Mouse (Mus musculus) MEL (cell line): ENCODE measurements around the gene Armc7. TPM values are rescaled to one million over a fixed set of nuclear protein-coding genes. Genes with fewer than 3 reads are reported as not detected.
A peak's percentile ranks its signal among the peaks of the same experiment; 100 is the strongest.

Experiments
- DNase-seq: peaks from one replicate; pipeline ENCODE4 v3.0.0; 2011; ENCODE audit warnings: low read depth, low spot score
- H3K27ac ChIP-seq: 2 replicates; pipeline ENCODE4 v1.5.1; 2012; ENCODE audit warnings: low read depth, mild to moderate bottlenecking, control low read depth, low read length, moderate library complexity; ENCODE audit not compliant: control insufficient read depth
- H3K27me3 ChIP-seq, 2 experiments: fragments of 150-350 bp in 1 of 2; sonication (generic) in 1 of 2; 2 replicates each; pipeline ENCODE4 v1.6.1; 2012; ENCODE audit warnings: low read length in 2 of 2, mild to moderate bottlenecking in 2 of 2, improper control_type of control experiment in 1 of 2, moderate library complexity in 1 of 2; ENCODE audit not compliant: insufficient read depth in 2 of 2, control insufficient read depth in 1 of 2
- H3K36me3 ChIP-seq, 2 experiments: 2 replicates each; pipeline ENCODE4 v1.6.1; 2012 to 2014; ENCODE audit warnings: low read length in 2 of 2, improper control_type of control experiment in 1 of 2, inconsistent platforms in 1 of 2, mild to moderate bottlenecking in 1 of 2; ENCODE audit not compliant: insufficient read depth in 2 of 2, control insufficient read depth in 1 of 2
- H3K4me1 ChIP-seq, 2 experiments: fragments of 150-350 bp in 1 of 2; sonication (generic) in 1 of 2; 2 replicates each; pipeline ENCODE4 v1.6.1; 2012; ENCODE audit warnings: low read length in 2 of 2, improper control_type of control experiment in 1 of 2, mild to moderate bottlenecking in 1 of 2; ENCODE audit not compliant: insufficient read depth in 2 of 2, control insufficient read depth in 1 of 2
- H3K4me3 ChIP-seq, 2 experiments: fragments of 150-350 bp in 1 of 2; sonication (generic) in 1 of 2; 2 replicates each; pipeline ENCODE4 v1.5.1; 2012; ENCODE audit warnings: low read depth in 2 of 2, low read length in 2 of 2, mild to moderate bottlenecking in 2 of 2, moderate library complexity in 2 of 2, control low read depth in 1 of 2, improper control_type of control experiment in 1 of 2; ENCODE audit not compliant: control insufficient read depth in 1 of 2, insufficient read depth in 1 of 2
- H3K79me2 ChIP-seq: 2 replicates; pipeline ENCODE4 v1.6.1; 2012; ENCODE audit warnings: mild to moderate bottlenecking, low read length, moderate library complexity; ENCODE audit not compliant: control insufficient read depth, poor library complexity, insufficient read depth
- H3K9ac ChIP-seq: 2 replicates; pipeline ENCODE4 v1.6.1; 2012; ENCODE audit warnings: low read depth, mild to moderate bottlenecking, control low read depth, low read length, moderate library complexity; ENCODE audit not compliant: control insufficient read depth, poor library complexity, severe bottlenecking
- H3K9me3 ChIP-seq: fragments of 150-350 bp; sonication (generic); replicated peaks from 2 replicates; pipeline ENCODE4 v1.6.1; 2012; ENCODE audit warnings: mild to moderate bottlenecking, low read length, improper control_type of control experiment, moderate library complexity; ENCODE audit not compliant: insufficient read depth
- CHD1 ChIP-seq: IDR thresholded peaks from 2 replicates; pipeline ENCODE4 v1.6.1; 2012; ENCODE audit warnings: low read depth, mild to moderate bottlenecking, inconsistent platforms, low read length, improper control_type of control experiment
- CHD2 ChIP-seq: IDR thresholded peaks from 2 replicates; pipeline ENCODE4 v1.6.1; 2011; ENCODE audit warnings: low read length, improper control_type of control experiment
- ELF1 ChIP-seq: IDR thresholded peaks from 2 replicates; pipeline ENCODE4 v1.6.1; 2014; ENCODE audit warnings: low read depth, mild to moderate bottlenecking, inconsistent platforms, low read length, improper control_type of control experiment, moderate library complexity
- ETS1 ChIP-seq: IDR thresholded peaks from 2 replicates; pipeline ENCODE4 v1.6.1; 2012; ENCODE audit warnings: low read depth, mild to moderate bottlenecking, inconsistent platforms, low read length, improper control_type of control experiment, moderate library complexity
- GATA1 ChIP-seq: IDR thresholded peaks from 2 replicates; pipeline ENCODE4 v1.6.1; 2011; ENCODE audit warnings: low read depth, low read length, improper control_type of control experiment
- HCFC1 ChIP-seq: IDR thresholded peaks from 2 replicates; pipeline ENCODE4 v1.6.1; 2012; ENCODE audit warnings: low read depth, mild to moderate bottlenecking, inconsistent platforms, low read length, improper control_type of control experiment, moderate library complexity
- KAT2A ChIP-seq: conservative IDR thresholded peaks from 2 replicates; pipeline ENCODE4 v1.6.1; 2012; ENCODE audit warnings: low read depth, low read length, improper control_type of control experiment, inconsistent platforms
- MAX ChIP-seq: IDR thresholded peaks from 2 replicates; pipeline ENCODE4 v1.6.1; 2011; ENCODE audit warnings: low read length, improper control_type of control experiment
- MAZ ChIP-seq: IDR thresholded peaks from 2 replicates; pipeline ENCODE4 v1.6.1; 2012; ENCODE audit warnings: low read depth, mild to moderate bottlenecking, inconsistent platforms, low read length, improper control_type of control experiment
- MEF2A ChIP-seq: IDR thresholded peaks from 2 replicates; pipeline ENCODE4 v1.6.1; 2014; ENCODE audit warnings: low read depth, mild to moderate bottlenecking, inconsistent platforms, low read length, improper control_type of control experiment; ENCODE audit not compliant: poor library complexity, insufficient replicate concordance, severe bottlenecking; ENCODE audit errors: extremely low read depth
- MXI1 ChIP-seq: IDR thresholded peaks from 2 replicates; pipeline ENCODE4 v1.6.1; 2011; ENCODE audit warnings: mild to moderate bottlenecking, low read depth, low read length, improper control_type of control experiment
- MYC ChIP-seq: IDR thresholded peaks from 2 replicates; pipeline ENCODE4 v1.6.1; 2011; ENCODE audit warnings: low read depth, mild to moderate bottlenecking, low read length, improper control_type of control experiment, moderate library complexity
- NELFE ChIP-seq: IDR thresholded peaks from 2 replicates; pipeline ENCODE4 v1.6.1; 2011; ENCODE audit warnings: low read depth, low read length, improper control_type of control experiment
- NRF1 ChIP-seq: IDR thresholded peaks from 2 replicates; pipeline ENCODE4 v1.6.1; 2014; ENCODE audit warnings: low read depth, mild to moderate bottlenecking, inconsistent platforms, low read length, improper control_type of control experiment, moderate library complexity; ENCODE audit not compliant: poor library complexity, insufficient read depth, severe bottlenecking
- POLR2A ChIP-seq, 2 experiments: IDR thresholded peaks; 2 replicates each; pipeline ENCODE4 v1.6.1; 2011 to 2012; ENCODE audit warnings: low read length in 2 of 2, mild to moderate bottlenecking in 2 of 2, control low read depth in 1 of 2, improper control_type of control experiment in 1 of 2, low read depth in 1 of 2, moderate library complexity in 1 of 2; ENCODE audit not compliant: control insufficient read depth in 1 of 2, insufficient read depth in 1 of 2, poor library complexity in 1 of 2
- POLR2AphosphoS2 ChIP-seq: IDR thresholded peaks from 2 replicates; pipeline ENCODE4 v1.6.1; 2011; ENCODE audit warnings: low read length, improper control_type of control experiment
- RCOR1 ChIP-seq: IDR thresholded peaks from 2 replicates; pipeline ENCODE4 v1.6.1; 2012; ENCODE audit warnings: low read depth, mild to moderate bottlenecking, inconsistent platforms, low read length, improper control_type of control experiment
- SIN3A ChIP-seq: IDR thresholded peaks from 2 replicates; pipeline ENCODE4 v1.6.1; 2012; ENCODE audit warnings: low read length, improper control_type of control experiment, inconsistent platforms
- SMC3 ChIP-seq: IDR thresholded peaks from 2 replicates; pipeline ENCODE4 v1.6.1; 2011; ENCODE audit warnings: low read depth, low read length, improper control_type of control experiment
- TBP ChIP-seq: IDR thresholded peaks from 2 replicates; pipeline ENCODE4 v1.8.0; 2011; ENCODE audit warnings: low read depth, low read length, improper control_type of control experiment
- TCF12 ChIP-seq: IDR thresholded peaks from 2 replicates; pipeline ENCODE4 v1.6.1; 2014; ENCODE audit warnings: low read depth, mild to moderate bottlenecking, inconsistent platforms, low read length, improper control_type of control experiment, moderate library complexity
- UBTF ChIP-seq: IDR thresholded peaks from 2 replicates; pipeline ENCODE4 v1.6.1; 2012; ENCODE audit warnings: low read depth, mild to moderate bottlenecking, inconsistent platforms, low read length, improper control_type of control experiment, moderate library complexity, borderline replicate concordance; ENCODE audit not compliant: insufficient read depth
- ZMIZ1 ChIP-seq: IDR thresholded peaks from 2 replicates; pipeline ENCODE4 v1.6.1; 2012; ENCODE audit warnings: low read depth, mild to moderate bottlenecking, inconsistent platforms, low read length, improper control_type of control experiment, moderate library complexity
- polyA plus RNA-seq, 2 experiments: library from polyadenylated mRNA; stranded (reverse) in 1 of 2; unstranded in 1 of 2; fragments of >175 nt in 1 of 2; fragments of >200 nt in 1 of 2; gene quantifications; 2 replicates each; pipeline versions ENCODE4 v1.2.1 to v1.2.4; 2012; ENCODE audit warnings: low replicate concordance in 2 of 2, low read depth in 1 of 2; ENCODE audit not compliant: insufficient read length in 2 of 2, insufficient read depth in 1 of 2, missing spikeins in 1 of 2
- total RNA-seq: library from RNA; depleted of rRNA; stranded (reverse); fragments of 300-350 nt; gene quantifications from 2 replicates; pipeline ENCODE4 v1.2.3, GENCODE M21; 2012; rRNA removed

Gene Armc7
- total RNA-seq, result 7.0 and 9.1 TPM in 2 replicates
- polyA plus RNA-seq, result 10 to 100 TPM in 1 of 2 experiments, not detected in 1; 13.1 TPM

DNA sequence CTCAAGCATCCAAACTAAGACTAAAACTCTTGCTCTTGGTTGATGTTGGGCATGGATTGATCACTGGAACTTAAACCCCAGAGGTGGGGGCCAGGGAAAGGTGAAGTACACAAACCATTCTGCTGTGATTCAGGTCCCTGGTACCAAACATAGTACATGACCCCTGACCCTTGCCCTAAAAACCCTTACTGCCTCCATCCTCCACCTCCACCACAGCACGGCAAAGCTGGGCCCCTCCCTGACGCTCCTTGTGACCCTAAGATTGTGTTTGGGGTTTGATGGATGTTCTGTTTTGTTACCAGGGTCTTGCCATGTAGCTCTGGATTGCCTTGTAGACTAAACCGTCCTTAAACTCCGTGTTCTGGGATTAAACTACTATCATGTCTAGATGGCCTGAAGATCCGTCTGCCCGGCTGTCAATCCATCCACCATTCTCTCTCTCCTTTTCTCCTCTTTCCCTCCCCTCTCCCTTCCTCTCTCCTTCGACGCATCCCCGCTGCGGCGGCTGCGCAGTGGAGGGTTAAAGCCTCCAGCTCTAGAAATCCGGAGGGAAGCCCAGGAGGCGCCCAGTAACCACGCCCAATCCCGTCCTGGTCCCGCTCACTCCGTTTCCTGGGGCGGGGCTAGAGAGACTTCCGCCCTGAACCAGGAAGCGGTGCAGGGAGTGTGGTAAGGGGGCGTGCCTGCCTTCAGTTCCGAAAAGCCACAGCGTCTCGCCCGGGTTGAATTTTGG lies at the start of gene Armc7:
Armc7 (plus strand) TSS at position 643 of the 733 bp plus-strand sequence.
- no peaks in the 10 kb centered on the region for H3K9me3 ChIP-seq
- peaks cover 5% of the 10 kb centered on the region for H3K79me2 ChIP-seq
- peak; percentile 99 for DNase-seq
- peaks cover 0 to 32% of the 10 kb centered on the region in 2 experiments; a peak in 2 of 4 replicates for H3K36me3 ChIP-seq
- peak within 1 kb of the TSS; percentile 59 for H3K27ac ChIP-seq
- no peak for TF ChIP-seq UBTF
- peak; percentile 99 for TF ChIP-seq ELF1
- TF ChIP-seq SIN3A, result peak; percentile 99
- peak; percentile 72 for TF ChIP-seq MAX
- peak; percentile 61; the same call in 1 of the 2 replicates for TF ChIP-seq RCOR1
- no peak for TF ChIP-seq MEF2A
- TF ChIP-seq CHD2, result no peak
- TF ChIP-seq NELFE, result peak; percentile 79
- TF ChIP-seq GATA1, result no peak
- TF ChIP-seq TCF12, result peak; percentile 60
- peak; percentile 77 to 83 for TF ChIP-seq POLR2A (IDR thresholded peaks at IDR 0.05; ENCODE audit: control insufficient read depth in 1 of 2, insufficient read depth in 1 of 2, low read depth in 1 of 2, low read length in 2 of 2, poor library complexity in 1 of 2)
- peak; percentile 55; the same call in 1 of the 2 replicates for TF ChIP-seq KAT2A
- peak; percentile 74 for TF ChIP-seq POLR2AphosphoS2
- peak; percentile 64 for TF ChIP-seq MAZ
- 0 out of 2 replicates have a peak, but pooled peaks have one; percentile 13 for TF ChIP-seq SMC3
- TF ChIP-seq TBP, result peak; percentile 48; the same call in 1 of the 2 replicates
- TF ChIP-seq MXI1, result peak; percentile 97
- TF ChIP-seq ZMIZ1, result peak; percentile 79; the same call in 1 of the 2 replicates
- 0 out of 2 replicates have a peak, but pooled peaks have one; percentile 24 for TF ChIP-seq MYC
- TF ChIP-seq NRF1, result peak; percentile 88
- TF ChIP-seq ETS1, result peak; percentile 53
- no peak for TF ChIP-seq CHD1
- peak; percentile 86 for TF ChIP-seq HCFC1
- no peaks in the 10 kb centered on the region for H3K27me3 ChIP-seq
- H3K9ac ChIP-seq, result peak within 1 kb of the TSS; percentile 82
- peaks cover 15 to 46% of the 10 kb centered on the region in 2 experiments for H3K4me1 ChIP-seq
- H3K4me3 ChIP-seq, result peak within 1 kb of the TSS; percentile 90 to 100
